Mouse (Mus musculus) testis, adult 2 months (tissue): ENCODE results near the gene Endov.

ENCODE experiments used
- CTCF ChIP-seq: fragments of 200-500 bp; IDR thresholded peaks from 2 replicates; pipeline ENCODE4 v1.5.1; 2012; ENCODE audit warnings: low read depth, mild to moderate bottlenecking, inconsistent platforms, low read length, moderate library complexity; ENCODE audit not compliant: control insufficient read depth, insufficient read depth, insufficient replicate concordance
- POLR2A ChIP-seq: fragments of 200-500 bp; IDR thresholded peaks from 2 replicates; pipeline ENCODE4 v1.6.1; 2012; ENCODE audit warnings: low read depth, mild to moderate bottlenecking, inconsistent platforms, low read length, moderate library complexity; ENCODE audit not compliant: control insufficient read depth

- TF ChIP-seq CTCF (no peak), POLR2A (no peak)
Observed at GRCm38 (mm10) chr11:119554706-119555105, 63.6 kb downstream of the Endov start.
